Mouse (Mus musculus) CD8-positive naive resting alpha-beta T cell, adult 2 months (primary cell): ENCODE measurements around the gene Psme2.

Experiments used
- DNase-seq, 2 experiments: peaks; one replicate each; pipeline ENCODE4 v3.0.0; 2022; ENCODE audit warnings: low read depth in 2 of 2, low spot score in 2 of 2

Psme2 gene

GRCm38 (mm10) chr14:55590748-55591330 lies at the start of gene Psme2:
Gene Psme2, minus strand, starts transcription at chr14:55591113.
- DNase-seq, result peak; percentile 70 to 76

DNA sequence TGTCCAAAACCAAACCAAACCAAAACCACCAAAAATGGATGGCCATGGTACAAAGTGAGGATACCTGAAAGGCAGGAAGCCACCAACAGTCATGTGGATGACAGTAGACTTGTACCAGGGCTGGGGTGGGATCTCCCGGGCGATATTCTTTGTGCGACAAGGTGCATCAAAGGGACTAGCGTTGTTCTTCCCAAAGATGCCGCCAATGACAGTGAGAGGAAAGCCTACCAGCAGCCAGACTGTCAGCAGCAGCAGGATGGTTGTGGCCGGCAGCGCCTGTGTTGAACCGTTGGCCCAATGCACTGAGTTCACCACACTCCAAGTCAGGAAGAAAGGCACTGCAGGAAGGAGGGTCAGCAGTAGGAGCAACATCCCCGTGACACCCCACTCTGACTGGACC lies 46.9 kb upstream of the Psme2 start, which contains the start of gene Gm49378:
Gene Gm49378 (minus strand): TSS at position 101 of the 400 bp plus-strand sequence.
- DNase-seq, result no peak

- DNase-seq, result peak; percentile 76 to 82
These were observed 44.7 kb upstream of the Psme2 start, which contains the start of gene Ipo4 for GRCm38 (mm10) chr14:55635523-55636007. Gene Ipo4, minus strand, starts transcription at chr14:55635957.

DNA sequence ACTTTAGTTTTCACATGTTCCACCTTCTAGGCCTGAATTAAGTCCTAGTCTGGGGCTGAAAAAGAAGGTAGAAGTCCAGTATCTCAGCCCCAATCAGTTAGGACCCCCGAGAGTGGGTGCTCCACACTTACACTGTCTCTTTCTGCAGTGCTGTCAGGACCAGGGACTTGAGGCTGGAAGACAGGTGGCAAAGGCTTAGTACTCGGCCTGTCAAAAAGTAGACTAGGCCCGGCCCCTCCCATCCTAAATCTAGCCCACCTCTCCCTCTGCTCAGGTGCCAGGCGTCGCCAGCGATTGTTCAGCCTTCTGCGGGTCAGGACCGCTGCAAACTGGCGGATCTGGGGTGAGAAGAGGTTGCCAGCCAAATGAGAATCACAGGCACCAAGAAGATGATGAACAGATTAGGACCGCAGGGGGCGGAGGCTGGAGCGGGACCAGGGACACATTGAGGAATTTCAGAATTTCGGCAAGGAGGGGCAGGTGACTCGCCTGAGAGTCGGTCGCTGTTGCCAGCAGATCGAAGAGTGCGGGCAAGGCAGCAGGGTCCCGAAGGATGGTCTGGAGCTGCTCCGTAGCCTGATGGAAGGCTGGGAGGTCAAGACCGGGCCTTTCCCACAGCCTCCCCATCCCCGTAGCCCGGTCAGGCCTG lies 44.1 kb upstream of the Psme2 start:
- no peak for DNase-seq

DNA sequence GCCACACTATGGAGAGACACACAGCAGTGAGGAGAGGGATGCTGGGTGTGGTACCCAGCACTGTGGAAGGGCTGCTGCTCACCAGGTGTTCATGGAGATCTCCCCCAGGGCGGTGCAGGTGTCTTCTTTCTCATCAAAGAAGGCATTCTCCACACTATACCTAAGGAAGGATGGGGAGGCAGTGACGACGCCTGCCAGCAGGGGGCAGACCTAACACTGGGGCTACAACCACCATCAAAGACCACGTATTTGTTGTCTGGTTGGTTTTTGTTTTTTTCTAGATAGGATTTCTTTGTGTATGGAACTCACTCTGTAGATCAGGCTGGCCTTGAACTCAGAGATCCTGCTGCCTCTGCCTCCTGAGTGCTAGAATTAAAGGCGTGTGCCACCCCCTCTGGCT lies 38.4 kb upstream of the Psme2 start:
- DNase-seq, result peak; percentile 76 to 87

DNA sequence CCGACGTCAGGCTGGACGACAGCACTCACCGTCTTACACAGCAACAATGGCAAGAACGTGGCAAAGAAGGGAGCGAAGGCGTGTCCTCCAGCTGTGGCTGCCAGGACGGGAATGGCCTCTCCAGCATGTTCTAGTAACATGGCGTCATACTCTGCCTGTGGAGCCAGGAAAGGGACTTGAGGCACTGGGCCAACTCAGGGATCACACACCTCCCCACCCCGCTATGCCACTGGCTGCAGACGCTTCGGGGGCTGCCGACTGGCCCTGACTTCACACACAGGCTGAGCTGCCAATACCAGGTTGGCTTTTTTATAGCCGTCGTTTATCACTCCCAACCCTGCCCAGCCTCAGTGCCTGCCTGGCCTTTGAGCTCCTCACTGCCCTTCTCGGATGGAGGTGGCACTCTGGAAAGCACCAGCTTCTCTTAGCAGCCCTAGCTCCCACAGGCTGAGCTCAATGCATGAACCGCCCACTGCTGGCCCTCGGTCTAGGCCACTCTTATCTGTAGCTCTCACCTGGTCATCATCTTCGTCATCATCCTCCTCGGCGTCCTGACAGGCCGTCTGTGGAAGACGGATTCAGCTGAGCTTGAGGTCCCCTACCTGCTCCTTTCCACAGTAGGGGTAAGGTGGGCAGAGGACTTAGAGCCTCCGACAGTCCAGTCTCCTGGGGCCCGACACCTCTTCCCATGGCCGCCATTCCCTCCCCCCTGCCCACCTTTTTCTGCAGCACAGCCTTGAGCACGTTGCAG lies 37.3 kb upstream of the Psme2 start:
- DNase-seq, result no peak

GRCm38 (mm10) chr14:55618486-55619195 lies 27.7 kb upstream of the Psme2 start:
- DNase-seq, result no peak

DNA sequence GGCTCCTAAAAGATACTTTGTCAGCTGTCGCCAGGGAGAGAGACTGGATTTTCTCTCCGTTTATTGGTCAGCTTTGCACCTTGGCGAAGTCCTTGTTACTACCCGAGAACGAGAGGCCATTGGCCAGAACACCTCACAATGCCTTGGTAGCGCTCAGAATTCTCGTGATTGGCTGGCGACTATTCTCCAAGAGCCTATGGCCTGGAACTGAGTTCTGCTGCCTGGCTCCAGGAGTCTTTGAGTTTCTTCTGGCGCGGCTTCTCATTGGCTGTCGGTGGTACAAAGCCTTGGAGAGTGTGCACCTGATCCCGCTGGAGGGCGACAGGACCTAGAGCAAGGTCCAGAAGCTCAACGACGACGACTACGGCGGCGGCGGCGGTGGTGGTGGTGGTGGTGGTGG lies 26.9 kb upstream of the Psme2 start, which contains the start of gene Rec8:
Gene Rec8 (plus strand): TSS at position 216 of the 400 bp plus-strand sequence.
- no peak for DNase-seq

DNA sequence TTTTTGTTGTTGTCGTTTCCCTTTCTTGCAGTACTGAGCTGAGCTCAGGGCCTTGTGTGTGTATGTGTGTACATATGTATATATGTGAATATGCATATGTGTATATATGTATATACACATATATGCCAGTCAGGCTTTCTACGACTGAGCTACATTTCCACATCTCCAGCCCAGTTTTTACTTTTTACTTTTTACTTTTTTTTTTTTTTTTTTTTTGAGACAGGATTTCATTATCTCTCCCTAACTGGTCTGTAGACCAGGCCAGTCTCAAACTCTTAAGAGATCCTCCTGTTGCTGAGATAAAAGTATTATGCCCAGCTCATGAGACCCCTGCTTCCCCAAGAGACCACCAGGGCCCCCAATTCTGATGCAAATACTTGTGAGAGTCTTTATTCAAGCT lies 25.9 kb upstream of the Psme2 start:
- DNase-seq, result no peak

GRCm38 (mm10) chr14:55615876-55616275 lies 25.0 kb upstream of the Psme2 start:
- DNase-seq, result no peak

GRCm38 (mm10) chr14:55614565-55615178 lies 23.8 kb upstream of the Psme2 start:
- no peak for DNase-seq

- no peak for DNase-seq
These were observed 22.4 kb upstream of the Psme2 start for GRCm38 (mm10) chr14:55613346-55613745.

GRCm38 (mm10) chr14:55608339-55608738 lies 17.4 kb upstream of the Psme2 start:
- DNase-seq, result no peak

DNA sequence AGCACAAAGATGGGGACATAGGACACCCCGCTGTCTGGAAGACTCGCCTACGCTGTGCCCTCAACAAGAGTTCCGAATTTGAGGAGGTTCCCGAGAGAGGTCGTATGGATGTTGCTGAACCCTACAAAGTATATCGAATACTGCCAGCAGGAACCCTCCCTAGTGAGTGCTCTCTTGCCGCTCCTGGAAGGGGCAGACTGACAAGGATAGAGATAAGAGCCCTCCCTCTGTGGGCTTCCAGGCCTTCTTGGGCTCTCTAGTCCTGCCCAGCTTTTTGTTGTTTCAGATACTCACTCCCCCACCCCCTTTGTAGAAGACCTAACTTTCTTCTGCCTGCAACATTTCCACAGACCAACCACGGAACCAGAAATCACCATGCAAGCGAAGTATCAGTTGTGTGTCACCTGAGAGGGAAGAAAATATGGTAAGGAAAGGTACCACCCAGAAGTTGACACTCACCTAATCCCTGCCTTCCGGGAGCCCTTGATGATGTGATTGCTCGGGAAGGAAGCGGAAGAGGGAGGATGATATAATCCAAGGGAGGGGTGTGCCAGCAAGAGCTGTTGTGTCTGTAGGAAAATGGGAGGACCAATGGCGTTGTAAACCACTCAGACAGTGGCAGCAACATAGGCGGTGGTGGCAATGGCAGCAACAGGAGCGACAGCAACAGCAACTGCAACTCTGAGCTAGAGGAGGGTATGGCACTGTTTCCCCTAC lies 15.0 kb upstream of the Psme2 start:
- no peak for DNase-seq

DNA sequence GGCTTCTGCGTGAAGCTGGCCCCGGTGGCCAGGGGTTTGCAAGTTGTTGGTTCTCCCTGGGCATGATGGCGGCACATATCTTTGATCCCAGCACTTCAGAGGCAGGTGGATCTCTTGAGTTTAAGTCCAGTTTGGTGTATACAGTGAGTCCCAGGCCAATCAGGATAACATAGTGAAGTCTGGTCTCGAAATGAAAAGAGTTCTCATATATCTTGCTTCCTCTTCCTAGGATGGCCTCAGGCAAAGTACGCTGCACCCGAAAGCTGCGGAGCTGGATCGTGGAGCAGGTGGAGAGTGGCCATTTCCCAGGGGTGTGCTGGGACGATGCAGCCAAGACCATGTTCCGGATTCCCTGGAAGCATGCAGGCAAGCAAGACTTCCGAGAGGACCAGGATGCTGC lies 13.9 kb upstream of the Psme2 start:
- DNase-seq, result no peak

DNA sequence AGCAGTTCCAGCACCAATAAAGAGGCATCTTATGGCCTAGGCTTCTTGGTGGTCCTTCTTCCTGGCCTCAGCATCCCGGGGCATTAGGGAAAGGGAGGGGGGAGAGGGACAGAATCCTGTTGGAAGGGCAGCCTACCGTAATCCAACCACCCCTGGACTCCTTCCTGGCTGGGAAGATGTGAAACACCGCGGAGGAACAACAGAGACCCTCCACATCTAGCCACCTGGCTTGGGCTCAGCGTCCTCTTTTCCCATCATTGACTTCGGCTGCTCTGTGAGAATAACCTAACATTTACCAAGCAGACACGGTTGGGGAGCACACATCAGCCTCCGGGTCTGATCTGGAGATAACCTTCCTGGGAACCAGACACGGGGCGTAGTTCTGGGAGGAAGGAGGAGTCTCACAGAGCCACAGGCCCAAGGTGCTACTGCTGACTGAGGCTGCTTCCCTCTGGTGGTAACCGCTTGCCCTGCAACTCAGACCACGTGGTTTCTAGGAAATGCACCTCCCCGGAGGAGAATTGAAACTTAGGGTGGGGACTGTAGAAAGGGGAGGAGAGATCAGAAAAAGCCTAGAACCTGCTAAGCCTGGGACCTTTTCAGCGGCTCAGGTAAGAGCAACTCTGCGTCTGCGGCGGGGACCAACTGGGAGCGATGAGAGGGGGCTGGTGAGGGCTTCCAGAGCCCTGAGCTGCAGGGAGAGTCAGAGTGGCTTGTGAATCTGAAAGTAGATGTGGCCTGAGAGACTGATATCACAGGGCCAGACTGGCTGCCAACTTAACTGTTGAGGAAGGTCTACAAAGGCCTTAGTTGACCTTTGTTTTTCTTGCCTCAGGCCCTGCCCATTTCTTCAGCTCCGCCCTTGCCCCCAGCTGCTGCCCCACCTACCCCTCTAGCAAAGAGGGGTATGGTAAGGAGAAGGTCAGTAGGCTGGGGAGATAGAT lies 13.0 kb upstream of the Psme2 start:
- DNase-seq, result peak; percentile 96 to 98

DNA sequence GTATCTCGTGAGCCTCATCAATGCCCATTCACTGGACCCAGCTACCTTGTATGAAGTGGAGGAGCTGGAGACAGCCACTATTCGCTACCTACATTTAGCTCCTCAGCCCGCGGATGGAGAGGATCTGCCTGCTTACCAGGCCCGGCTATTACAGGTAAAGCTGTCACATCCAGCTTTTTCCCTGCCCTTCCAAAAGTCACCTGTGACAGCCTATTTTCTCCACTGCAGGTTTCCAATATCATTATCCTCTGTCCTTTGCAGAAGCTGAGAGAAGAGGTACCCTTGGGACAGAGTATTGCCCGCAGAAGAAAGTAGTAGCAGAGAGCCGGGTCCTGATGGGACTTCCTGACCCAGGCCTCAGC lies 12.3 kb upstream of the Psme2 start, which contains the start of gene Irf9:
Gene Irf9 (plus strand): TSS at position 301 of the 362 bp plus-strand sequence.
- no peak for DNase-seq

- no peak for DNase-seq
These were observed 7.8 kb upstream of the Psme2 start for GRCm38 (mm10) chr14:55598521-55599390.
